Mouse (Mus musculus) T-cell, adult 2 months (primary cell): ENCODE data around the gene Zbbx.

Experiments
- DNase-seq: peaks from one replicate; pipeline ENCODE4 v3.0.0; 2022; ENCODE audit warnings: low spot score

The Zbbx gene

GRCm38 (mm10) chr3:75164838-75165496 lies at the start of gene Zbbx:
Zbbx (minus strand) TSS chr3:75165034.
- DNase-seq: peak; percentile 32

- DNase-seq: peak; percentile 18
Observed at GRCm38 (mm10) chr3:75202808-75203503, 38.1 kb upstream of the Zbbx start.

GRCm38 (mm10) chr3:75182606-75183005 lies 17.8 kb upstream of the Zbbx start:
- DNase-seq: no peak

GRCm38 (mm10) chr3:75141876-75142275 lies 23.0 kb downstream of the Zbbx start:
- no peak for DNase-seq

- DNase-seq: no peak
Observed at GRCm38 (mm10) chr3:75104867-75105266, 60.0 kb downstream of the Zbbx start.

- DNase-seq: no peak
Observed at GRCm38 (mm10) chr3:75085762-75086161, 79.1 kb downstream of the Zbbx start.

- no peak for DNase-seq
Observed at GRCm38 (mm10) chr3:75078906-75079305, 85.9 kb downstream of the Zbbx start.

- no peak for DNase-seq
Observed at GRCm38 (mm10) chr3:75009701-75010100, 155.1 kb downstream of the Zbbx start.
